Mouse (Mus musculus) T-helper 2 cell (primary cell): ENCODE results near the gene Bok.

ENCODE experiments used
- in situ Hi-C: fragments of 300-600 bp; cut with MboI, MseI; formaldehyde crosslinking; loops from one replicate; pipeline ENCODE4 v1.15.1; 2025; ENCODE audit warnings: high pct_unique_total_duplicates

Bok gene

GRCm38 (mm10) chr1:93741987-93742386, 56.5 kb downstream of the Bok start:
- in situ Hi-C loops: no loop called here

GRCm38 (mm10) chr1:93742910-93743309, 57.5 kb downstream of the Bok start:
- in situ Hi-C loops: no loop called here
